In the genomic region with DNA sequence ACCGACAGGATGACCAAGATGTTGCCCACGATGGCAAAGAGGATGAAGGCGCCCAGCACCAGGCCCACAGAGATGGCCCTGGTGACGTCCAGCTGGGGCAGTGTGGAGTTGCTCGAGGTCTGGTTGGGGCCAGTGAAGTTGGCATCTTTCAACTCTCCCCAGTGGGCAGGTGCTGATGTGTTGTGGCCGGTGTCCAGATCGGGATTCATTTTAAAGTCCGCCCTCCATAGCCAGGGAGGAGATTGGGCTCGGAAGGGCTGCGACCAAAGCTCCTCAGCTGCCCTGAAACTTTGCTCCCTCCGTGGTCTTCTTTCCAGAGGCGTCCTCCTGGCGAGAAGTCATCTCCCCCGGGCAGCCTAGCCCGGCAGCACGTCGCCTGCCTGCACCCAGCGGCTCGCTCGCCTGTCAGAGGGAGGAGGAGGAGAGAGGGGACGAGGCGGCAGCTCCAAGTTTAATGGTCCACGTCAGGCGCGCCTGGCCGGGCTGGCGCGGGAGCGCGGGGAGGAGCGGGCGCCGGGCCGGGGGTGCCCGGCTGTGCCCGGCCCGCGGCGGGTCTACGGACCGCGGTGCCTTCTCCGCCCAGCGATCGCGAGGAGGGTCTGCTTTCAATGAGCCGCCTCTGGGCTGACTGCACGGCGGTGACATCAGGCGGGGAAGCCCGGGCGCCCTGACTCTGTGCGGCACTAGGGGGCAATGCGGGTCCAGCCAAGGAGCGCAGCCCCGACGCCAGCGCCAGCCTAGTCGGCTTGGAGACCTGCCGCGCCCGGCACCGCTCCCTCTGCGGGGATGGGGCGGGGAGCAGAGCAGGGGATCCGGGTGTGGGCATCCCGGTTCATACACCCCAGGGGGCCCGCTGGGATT, we compare ENCODE assay signal across 7 mouse cellular contexts.
A peak's percentile ranks its signal among the peaks of the same experiment; 100 is the strongest.
DNase-seq lines count a peak whose midpoint lies in the region; ATAC-seq and TF ChIP-seq lines count a peak whose summit lies in the region.

No protein-coding gene starts in this region.

- H3K9me3 ChIP-seq in forebrain, embryonic 14.5 days (replicated peaks; ENCODE audit: control insufficient read depth, low read length) = no peaks in the 10 kb centered on the region
- H3K9me3 ChIP-seq in heart, embryonic 16.5 days (replicated peaks; ENCODE audit: control insufficient read depth, low read length) = no peaks in the 10 kb centered on the region
- H3K9me3 ChIP-seq in liver, embryonic 12.5 days (replicated peaks) = no peaks in the 10 kb centered on the region
- H3K9me3 ChIP-seq in neural tube, embryonic 11.5 days (ENCODE audit: control insufficient read depth, low read length) = no peaks in the 10 kb centered on the region

- peak overlapping the region; percentile 46 for H3K4me3 ChIP-seq in forebrain, embryonic 14.5 days (ENCODE audit: low read depth, low read length)
- H3K4me3 ChIP-seq in heart, embryonic 16.5 days (ENCODE audit: low read length) = peak overlapping the region; percentile 63
- peak overlapping the region; percentile 46 for H3K4me3 ChIP-seq in liver, embryonic 12.5 days
- H3K4me3 ChIP-seq in neural tube, embryonic 11.5 days (ENCODE audit: low read depth, low read length) = peak overlapping the region; percentile 54
- H3K4me3 ChIP-seq in testis, adult 2 months (ENCODE audit: control insufficient read depth, low read depth, low read length) = peak overlapping the region; percentile 43

- no peaks in the 10 kb centered on the region for H3K36me3 ChIP-seq in forebrain, embryonic 14.5 days (ENCODE audit: control insufficient read depth, insufficient read depth, low read length)
- no peaks in the 10 kb centered on the region for H3K36me3 ChIP-seq in heart, embryonic 16.5 days (ENCODE audit: control insufficient read depth, insufficient read depth)
- H3K36me3 ChIP-seq in liver, embryonic 12.5 days = no peaks in the 10 kb centered on the region
- H3K36me3 ChIP-seq in neural tube, embryonic 11.5 days (ENCODE audit: control insufficient read depth, insufficient read depth, low read length) = no peaks in the 10 kb centered on the region
- H3K36me3 ChIP-seq in testis, adult 2 months (ENCODE audit: control insufficient read depth, insufficient read depth, low read length) = no peaks in the 10 kb centered on the region

- DNase-seq in cerebellum, adult 11-12 months = peak; percentile 7
- DNase-seq in forebrain, embryonic 14.5 days (ENCODE audit: low spot score) = peak; percentile 84
- DNase-seq in kidney, postnatal 14 days = peak; percentile 79
- peak; percentile 90 for DNase-seq in neural tube, embryonic 11.5 days (ENCODE audit: low spot score)

- 6% methylated on average over 61 of the region's 68 CpGs for WGBS in forebrain, embryonic 14.5 days
- 7% methylated on average over 45 of the region's 68 CpGs for WGBS in heart, embryonic 16.5 days
- 5% methylated on average over 64 of the region's 68 CpGs for WGBS in liver, embryonic 12.5 days (ENCODE audit: insufficient replicate concordance)
- WGBS in neural tube, embryonic 11.5 days = 5% methylated on average over 64 of the region's 68 CpGs

- TF ChIP-seq POLR2A in testis, adult 2 months (IDR thresholded peaks at IDR 0.05; ENCODE audit: control insufficient read depth, low read depth, low read length) = no peak

- peak; percentile 98 for ATAC-seq in forebrain, embryonic 14.5 days
- peak; percentile 93 for ATAC-seq in heart, embryonic 16.5 days (replicated peaks; ENCODE audit: extremely low read depth, insufficient read depth, low FRiP score)
- peak; percentile 57 for ATAC-seq in liver, embryonic 12.5 days
- peak; percentile 98 for ATAC-seq in neural tube, embryonic 11.5 days (ENCODE audit: insufficient read depth, low FRiP score, low TSS enrichment)

- peak overlapping the region; percentile 59 for H3K9ac ChIP-seq in forebrain, embryonic 14.5 days (ENCODE audit: low read length)
- peak overlapping the region; percentile 78 for H3K9ac ChIP-seq in heart, embryonic 16.5 days (ENCODE audit: low read length)
- no peak overlapping the region for H3K9ac ChIP-seq in liver, embryonic 12.5 days
- H3K9ac ChIP-seq in neural tube, embryonic 11.5 days (ENCODE audit: low read length) = peak overlapping the region; percentile 67

- peak overlapping the region; percentile 81 for H3K4me2 ChIP-seq in forebrain, embryonic 14.5 days (ENCODE audit: low read length)
- peak overlapping the region; percentile 65 for H3K4me2 ChIP-seq in heart, embryonic 16.5 days (ENCODE audit: low read depth, low read length)
- H3K4me2 ChIP-seq in liver, embryonic 12.5 days = peak overlapping the region; percentile 59
- H3K4me2 ChIP-seq in neural tube, embryonic 11.5 days (ENCODE audit: low read depth) = peak overlapping the region; percentile 68

- no peak overlapping the region for H3K27ac ChIP-seq in forebrain, embryonic 14.5 days (ENCODE audit: low read depth, low read length)
- peak overlapping the region; percentile 65 for H3K27ac ChIP-seq in heart, embryonic 16.5 days (ENCODE audit: low read length)
- H3K27ac ChIP-seq in liver, embryonic 12.5 days = no peak overlapping the region
- no peak overlapping the region for H3K27ac ChIP-seq in neural tube, embryonic 11.5 days (ENCODE audit: low read depth, low read length)
- no peak overlapping the region for H3K27ac ChIP-seq in testis, adult 2 months (ENCODE audit: control insufficient read depth, insufficient read depth, low read depth, low read length)

- H3K27me3 ChIP-seq in forebrain, embryonic 14.5 days (replicated peaks; ENCODE audit: control insufficient read depth, insufficient read depth, low read length) = peaks cover 22% of the 10 kb centered on the region
- H3K27me3 ChIP-seq in heart, embryonic 16.5 days (ENCODE audit: control insufficient read depth, insufficient read depth, low read length) = peaks cover 16% of the 10 kb centered on the region; the same call in 1 of the 2 replicates
- H3K27me3 ChIP-seq in liver, embryonic 12.5 days (replicated peaks) = peaks cover 50% of the 10 kb centered on the region
- peaks cover 3% of the 10 kb centered on the region for H3K27me3 ChIP-seq in neural tube, embryonic 11.5 days (ENCODE audit: control insufficient read depth, insufficient read depth, low read length)
- H3K27me3 ChIP-seq in testis, adult 2 months (ENCODE audit: control insufficient read depth, insufficient read depth, low read length) = peaks cover 2% of the 10 kb centered on the region; the same call in 1 of the 2 replicates

- 0 out of 2 replicates have a peak, but pooled peaks cover 4% of the 10 kb centered on the region for H3K4me1 ChIP-seq in forebrain, embryonic 14.5 days (ENCODE audit: control insufficient read depth, insufficient read depth, low read length)
- H3K4me1 ChIP-seq in heart, embryonic 16.5 days (ENCODE audit: control insufficient read depth, insufficient read depth, low read length) = peaks cover 8% of the 10 kb centered on the region
- H3K4me1 ChIP-seq in liver, embryonic 12.5 days = no peaks in the 10 kb centered on the region
- H3K4me1 ChIP-seq in neural tube, embryonic 11.5 days (ENCODE audit: control insufficient read depth, insufficient read depth, low read length) = no peaks in the 10 kb centered on the region
- H3K4me1 ChIP-seq in testis, adult 2 months (ENCODE audit: control insufficient read depth, insufficient read depth, low read length) = peaks cover 11% of the 10 kb centered on the region

- TF ChIP-seq CTCF in testis, adult 2 months (IDR thresholded peaks at IDR 0.05; ENCODE audit: control insufficient read depth, insufficient read depth, insufficient replicate concordance, low read depth, low read length) = peak; percentile 23; the same call in 1 of the 2 replicates

Comparison
In these comparisons a context has a peak if more than half of its experiments do, and no peak if none do; other contexts are left out.
1. DNase-seq: peak in every context shown above with its lines; median percentile 90 in neural tube, embryonic 11.5 days; 84 in forebrain, embryonic 14.5 days; 79 in kidney, postnatal 14 days; 7 in cerebellum, adult 11-12 months.